Mouse (Mus musculus) ES-E14 (cell line): ENCODE measurements around the gene Twf2.

Source experiments
- CHD2 ChIP-seq: IDR thresholded peaks from 2 replicates; pipeline ENCODE4 v1.6.1; 2014; ENCODE audit warnings: mild to moderate bottlenecking, low read depth, low read length, inconsistent platforms
- ZC3H11A ChIP-seq: IDR thresholded peaks from 2 replicates; pipeline ENCODE4 v1.6.1; 2012; ENCODE audit warnings: low read depth, mild to moderate bottlenecking, inconsistent platforms, low read length, borderline replicate concordance
- ZNF384 ChIP-seq: IDR thresholded peaks from 2 replicates; pipeline ENCODE4 v1.6.1; 2012; ENCODE audit warnings: low read depth, low read length, inconsistent platforms

- no peak for TF ChIP-seq CHD2
- no peak for TF ChIP-seq ZNF384
- no peak for TF ChIP-seq ZC3H11A
These were observed 25.0 kb downstream of the Twf2 start for GRCm38 (mm10) chr9:106227790-106228429.
